Mouse (Mus musculus): ENCODE results near the gene Cacna1c. TPM values are rescaled to one million over a fixed set of nuclear protein-coding genes. Genes with fewer than 3 reads are reported as not detected.
"Not testable (repeated sequence)": the region's sequence is repeated elsewhere in the genome, so short reads cannot be mapped to it uniquely, and the experiment has no call there.

Cacna1c gene
- polyA plus RNA-seq, 1 experiment = 1.8 TPM

DNA sequence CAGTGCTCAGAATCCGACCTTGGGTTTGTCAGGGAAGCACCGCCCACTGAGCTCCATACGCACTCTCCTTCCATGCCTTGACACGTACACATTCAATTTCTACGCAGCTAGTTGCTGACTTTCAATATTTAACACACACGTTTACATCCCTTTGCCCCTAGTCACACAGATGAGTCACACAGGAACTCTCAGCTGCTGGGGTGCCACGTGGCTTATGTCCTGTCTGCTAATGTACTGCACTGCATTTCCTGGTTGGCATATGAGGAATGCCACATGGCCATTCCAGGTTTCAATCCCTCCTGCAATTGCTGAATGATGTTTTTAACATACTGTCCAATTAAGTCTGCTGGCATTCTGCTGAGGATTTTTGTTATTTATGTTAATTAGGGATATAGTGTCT, 574.4 kb downstream of the Cacna1c start:
- WGBS = 20% methylated on average over 7 of the region's 7 CpGs
- DNase-seq (ENCODE audit: low read depth, low spot score) = peak; percentile 43

DNA sequence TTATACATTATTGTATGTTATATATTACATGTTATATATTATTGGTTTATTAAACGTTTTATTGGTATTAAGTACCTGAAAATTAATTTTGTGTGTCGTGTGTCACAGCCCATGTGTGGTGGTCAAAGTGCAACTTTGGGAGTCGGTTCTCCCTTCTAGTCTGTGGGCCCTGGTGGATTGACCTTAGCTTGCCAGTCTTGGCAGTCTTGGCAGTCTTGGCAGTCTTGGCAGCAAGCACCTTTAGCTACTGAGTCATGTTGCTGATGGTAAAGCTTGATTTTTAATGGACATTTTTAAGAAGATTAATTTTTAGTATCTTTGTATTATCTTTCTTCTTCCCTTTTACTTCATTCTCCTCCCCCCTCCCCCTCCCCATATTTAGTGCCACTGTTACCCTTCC, 574.8 kb downstream of the Cacna1c start:
- WGBS = 64% methylated on average over 3 of the region's 3 CpGs
- no peak for DNase-seq (ENCODE audit: low read depth, low spot score)

DNA sequence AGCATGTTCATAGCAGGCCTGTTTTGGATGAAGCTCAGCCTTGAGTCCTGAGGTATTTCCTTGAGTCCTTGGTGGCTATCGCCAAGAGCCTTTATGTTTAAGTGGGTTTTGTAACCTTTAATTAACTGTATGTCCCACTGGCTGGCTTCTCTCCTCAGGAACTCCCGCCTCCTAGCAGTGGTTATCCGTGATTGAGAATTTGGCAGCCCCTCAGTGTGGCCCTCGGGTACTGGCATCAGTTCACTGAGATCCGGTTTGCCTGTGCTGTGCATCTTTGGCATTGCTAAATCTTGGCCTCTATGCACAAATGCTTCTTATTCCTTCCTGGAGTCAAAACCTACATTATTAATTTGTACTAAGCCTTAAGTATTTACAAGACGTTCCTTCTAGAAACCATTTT, 587.3 kb downstream of the Cacna1c start:
- no peak for DNase-seq (ENCODE audit: low read depth, low spot score)
- 87% methylated on average over 6 of the region's 6 CpGs for WGBS

DNA sequence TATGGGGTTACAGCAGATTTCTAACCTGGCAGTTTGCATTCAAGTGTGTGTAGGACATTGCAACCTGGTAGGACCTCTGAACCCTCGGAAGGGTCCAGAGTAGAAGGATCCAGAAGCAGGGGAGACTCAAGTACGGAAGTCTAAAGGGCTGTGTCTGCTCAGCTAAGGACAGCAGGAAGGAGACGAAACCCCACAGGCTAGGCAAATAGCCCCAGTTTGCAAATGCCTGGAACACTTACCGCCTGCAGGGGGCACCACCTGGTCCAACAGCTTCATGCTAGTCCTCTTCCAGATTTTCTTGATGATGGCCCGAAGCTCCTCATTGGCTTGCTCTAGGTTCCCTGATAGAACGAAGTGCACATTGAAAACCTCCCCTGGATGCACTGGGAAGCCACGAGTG, 590.2 kb downstream of the Cacna1c start:
- DNase-seq (ENCODE audit: low read depth, low spot score) = no peak
- WGBS = 57% methylated on average over 7 of the region's 7 CpGs

DNA sequence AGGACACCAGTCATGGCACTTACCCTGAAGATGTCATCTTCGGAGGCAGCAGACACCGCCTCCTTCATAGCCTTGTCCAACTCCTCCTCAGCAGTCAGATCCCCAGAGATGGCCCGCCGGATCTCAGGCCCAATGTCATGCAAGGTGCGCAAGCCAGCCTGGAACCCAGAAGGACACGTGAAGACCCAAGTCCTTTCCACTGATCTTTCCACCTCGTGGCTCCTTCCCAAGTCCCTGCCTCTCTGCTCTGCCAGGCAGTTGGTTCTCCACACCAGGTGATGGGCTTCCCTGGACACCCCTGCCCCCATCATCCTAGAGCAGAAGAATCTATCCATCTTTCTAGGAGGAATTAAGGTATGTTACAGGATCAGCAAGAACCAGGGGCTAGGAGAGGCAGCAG, 592.4 kb downstream of the Cacna1c start:
- 86% methylated on average over 7 of the region's 7 CpGs for WGBS
- DNase-seq (ENCODE audit: low read depth, low spot score) = no peak

DNA sequence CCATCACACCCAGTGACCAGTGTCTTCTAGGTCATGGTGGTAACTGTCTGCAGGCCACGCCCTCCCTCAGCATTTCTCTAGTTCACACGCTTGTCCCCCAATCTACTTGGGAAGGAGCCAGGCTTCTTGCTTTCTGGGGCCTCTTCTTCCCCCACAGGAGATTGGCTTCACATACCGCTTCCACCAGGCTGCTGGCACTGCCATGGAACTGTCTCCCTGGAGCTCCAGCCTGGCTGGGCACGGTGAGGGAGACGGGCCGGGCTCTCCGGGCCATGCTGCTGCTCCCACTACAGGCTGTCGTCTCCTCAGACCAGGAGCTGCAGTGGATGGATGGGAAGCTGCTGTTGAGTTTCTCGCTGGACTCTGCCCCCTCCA, 600.5 kb downstream of the Cacna1c start:
- WGBS = 43% methylated on average over 9 of the region's 9 CpGs
- no peak for DNase-seq (ENCODE audit: low read depth, low spot score)

DNA sequence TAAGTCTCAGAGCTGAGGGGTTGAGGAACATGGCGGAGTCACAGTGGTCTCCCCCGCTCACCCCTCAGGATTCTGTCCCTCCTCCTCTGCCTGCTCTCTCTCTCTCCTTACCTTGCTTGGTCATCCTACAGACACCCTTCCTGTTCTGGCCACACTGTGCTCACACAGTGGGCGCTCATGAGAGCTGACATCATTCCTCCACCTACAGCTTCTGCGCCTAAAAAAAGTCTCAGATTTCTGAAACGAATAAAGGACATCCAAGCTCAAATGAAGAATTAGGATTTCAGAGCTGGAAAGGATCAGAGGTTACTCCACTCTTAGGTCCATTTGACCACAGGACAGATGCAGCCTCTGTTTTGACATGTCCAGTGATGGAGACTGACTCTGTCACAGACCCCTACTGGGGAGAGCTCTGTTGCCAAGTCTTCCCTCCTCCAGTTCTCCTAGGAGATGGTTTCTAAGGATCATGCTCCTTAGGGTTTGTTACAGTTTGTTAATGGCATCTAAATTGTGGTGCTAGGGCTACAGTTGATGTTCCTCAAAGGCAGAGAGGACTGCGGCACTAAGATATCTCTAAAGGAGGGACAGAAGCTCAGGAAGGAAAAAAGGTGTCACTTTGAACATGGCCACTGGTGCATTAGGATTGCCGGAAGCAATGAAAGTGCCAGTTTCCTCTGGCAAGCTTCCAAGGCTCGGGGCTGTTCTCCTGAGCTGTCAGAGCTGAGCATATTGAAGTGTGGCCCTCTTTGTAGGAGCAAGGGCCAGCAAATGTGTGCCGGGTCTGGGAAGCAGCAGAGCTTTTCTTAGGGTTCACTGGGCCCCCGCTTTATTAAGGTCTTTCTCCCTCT, 601.2 kb downstream of the Cacna1c start:
- WGBS = 69% methylated on average over 10 of the region's 10 CpGs
- no peak for DNase-seq (ENCODE audit: low read depth, low spot score)

DNA sequence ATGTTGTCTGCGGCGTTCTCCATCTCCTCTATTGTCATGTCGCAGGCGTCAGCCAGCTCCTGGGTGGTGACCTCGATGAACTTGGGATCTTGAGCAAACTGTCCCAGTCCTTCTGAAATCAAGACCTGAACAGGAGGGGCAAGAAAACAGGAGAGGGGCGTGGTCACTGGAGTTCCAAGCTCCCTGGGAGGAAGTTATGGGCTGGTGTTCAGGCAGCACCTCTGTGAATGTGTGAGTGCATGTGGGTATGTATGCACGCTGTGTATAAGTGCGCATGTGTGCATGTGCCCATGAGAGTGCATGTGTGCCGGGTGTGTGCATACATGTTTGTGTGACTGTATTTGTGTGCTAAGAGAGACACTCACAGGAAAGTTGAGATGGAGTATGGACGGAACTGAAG, 602.1 kb downstream of the Cacna1c start:
- WGBS = 38% methylated on average over 10 of the region's 10 CpGs
- peak; percentile 8 for DNase-seq (ENCODE audit: low read depth, low spot score)

DNA sequence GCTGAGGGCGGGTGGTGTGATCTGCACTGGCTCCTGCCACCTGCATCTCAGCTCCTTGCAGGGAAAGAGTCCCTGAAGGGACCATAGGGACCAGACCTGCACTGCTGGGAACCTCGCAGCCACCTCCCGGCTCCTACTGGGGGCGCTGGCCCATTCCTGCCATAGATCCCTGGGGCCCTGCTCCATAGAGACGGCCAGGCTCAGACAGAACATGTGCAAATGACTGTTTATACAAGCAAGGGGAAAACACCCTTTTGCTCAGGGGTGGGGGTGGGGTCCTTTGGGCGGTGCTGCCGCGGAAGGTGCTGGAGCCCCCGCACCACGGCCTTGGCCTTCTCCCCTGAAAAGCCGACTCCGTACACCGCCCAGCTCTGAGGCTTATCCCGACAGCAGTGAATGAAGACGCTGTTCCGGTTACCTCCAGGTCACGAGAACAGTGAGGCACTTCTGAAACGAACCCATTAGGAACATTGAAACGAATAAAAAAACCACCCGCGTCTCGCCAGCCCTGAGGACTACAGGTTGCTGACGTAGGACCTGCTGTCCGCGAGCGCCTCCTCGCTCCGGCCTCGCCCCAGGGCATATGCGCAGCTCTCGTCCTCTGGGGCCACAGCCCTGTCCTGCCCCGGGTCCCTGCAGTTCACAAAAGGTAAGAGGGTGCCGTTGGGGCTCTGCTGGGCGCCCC, 602.7 kb downstream of the Cacna1c start:
- WGBS = 13% methylated on average over 34 of the region's 34 CpGs
- DNase-seq (ENCODE audit: low read depth, low spot score) = peak; percentile 8

DNA sequence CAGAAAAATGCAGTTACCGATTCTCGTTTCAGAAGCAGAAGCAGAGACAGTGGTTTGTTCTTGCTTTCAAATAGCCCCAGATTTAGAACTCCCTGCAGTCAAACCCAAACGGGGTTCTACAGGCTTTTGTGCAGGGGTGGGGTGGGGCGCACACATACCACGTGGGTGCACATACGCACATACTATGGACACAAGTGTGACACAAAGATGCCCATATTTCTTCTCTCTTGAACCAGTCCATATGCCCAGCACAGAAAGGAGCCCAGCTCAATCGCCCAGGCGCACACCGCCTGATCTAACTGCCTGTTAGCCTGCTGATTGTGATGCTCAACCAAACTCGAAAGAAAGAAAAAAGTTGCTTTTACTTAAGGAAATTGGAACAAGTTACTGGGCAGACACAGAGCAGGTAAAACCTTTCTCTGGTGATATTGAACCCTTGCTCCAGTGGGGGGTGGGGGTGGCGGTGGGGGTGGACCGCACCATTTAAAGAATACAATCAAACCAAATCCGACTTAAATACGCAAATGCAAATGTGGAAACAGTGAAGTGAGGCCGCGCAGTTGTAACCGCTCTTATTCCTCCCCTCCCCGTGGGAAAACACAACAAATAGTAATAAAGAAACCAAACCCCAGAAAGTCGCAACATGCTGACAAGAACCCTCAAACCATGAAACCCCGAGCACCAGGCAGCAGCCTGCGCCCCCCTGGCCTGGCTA, 603.4 kb downstream of the Cacna1c start:
- DNase-seq (ENCODE audit: low read depth, low spot score) = no peak
- 30% methylated on average over 21 of the region's 21 CpGs for WGBS

DNA sequence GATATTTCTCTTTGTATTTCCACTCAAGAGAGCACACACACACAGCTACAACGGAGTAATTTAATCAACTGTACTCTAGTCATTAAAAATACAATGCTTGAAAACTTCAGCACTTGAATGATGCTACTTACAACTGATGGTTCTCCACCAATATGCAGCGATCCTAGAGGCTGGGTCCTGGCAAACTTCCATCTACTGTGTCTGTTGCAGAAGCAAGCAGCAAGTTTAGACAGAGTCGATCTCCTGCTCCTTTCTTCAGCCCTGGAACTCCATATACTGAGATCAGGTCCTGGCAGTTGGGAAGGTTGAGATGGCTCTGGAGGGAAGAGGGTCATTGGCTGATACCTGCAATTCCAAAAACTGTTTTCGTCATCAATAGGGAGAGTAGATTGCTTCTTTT, 617.5 kb downstream of the Cacna1c start:
- DNase-seq (ENCODE audit: low read depth, low spot score) = not testable (repeated sequence)
- 74% methylated on average over 4 of the region's 4 CpGs for WGBS

DNA sequence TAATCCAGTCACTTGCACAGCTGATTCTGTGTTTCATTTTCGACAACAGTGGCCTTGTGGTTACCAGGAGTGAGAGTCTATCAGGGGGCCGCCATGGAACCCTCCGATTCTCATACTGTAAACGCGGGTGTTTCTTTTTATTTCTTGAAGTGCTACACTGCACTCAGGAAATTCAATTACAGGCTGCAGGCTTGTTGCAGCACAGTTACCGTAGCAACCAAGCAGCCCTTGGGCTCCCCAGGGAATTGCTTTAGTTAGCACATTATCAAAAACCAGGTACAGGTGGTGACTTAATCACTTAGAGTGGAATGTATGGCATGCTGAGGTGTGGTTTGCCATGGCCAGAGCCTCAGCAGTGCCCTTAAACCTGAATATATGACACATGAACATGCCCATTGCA, 621.9 kb downstream of the Cacna1c start:
- DNase-seq (ENCODE audit: low read depth, low spot score) = no peak
- WGBS = 80% methylated on average over 6 of the region's 6 CpGs

DNA sequence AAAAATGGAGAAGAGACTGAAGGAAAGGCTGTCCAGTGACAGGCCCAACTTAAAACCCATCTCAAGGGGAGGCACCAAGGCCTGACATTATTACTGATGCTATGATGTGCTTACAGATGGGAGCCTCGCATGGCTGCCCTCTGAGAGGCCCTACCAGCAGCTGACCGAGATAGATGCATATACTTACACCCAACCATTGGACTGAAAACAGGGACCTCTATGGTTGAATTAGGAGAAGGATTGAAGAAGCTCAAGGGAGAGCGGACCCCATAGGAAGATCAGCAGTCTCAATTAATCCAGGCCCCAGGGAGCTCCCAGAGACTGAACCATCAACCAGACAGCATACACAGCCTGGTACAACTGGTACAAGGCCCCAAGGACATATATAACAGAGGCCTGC, 628.4 kb downstream of the Cacna1c start:
- no peak for DNase-seq (ENCODE audit: low read depth, low spot score)
- 96% methylated on average over 3 of the region's 3 CpGs for WGBS

DNA sequence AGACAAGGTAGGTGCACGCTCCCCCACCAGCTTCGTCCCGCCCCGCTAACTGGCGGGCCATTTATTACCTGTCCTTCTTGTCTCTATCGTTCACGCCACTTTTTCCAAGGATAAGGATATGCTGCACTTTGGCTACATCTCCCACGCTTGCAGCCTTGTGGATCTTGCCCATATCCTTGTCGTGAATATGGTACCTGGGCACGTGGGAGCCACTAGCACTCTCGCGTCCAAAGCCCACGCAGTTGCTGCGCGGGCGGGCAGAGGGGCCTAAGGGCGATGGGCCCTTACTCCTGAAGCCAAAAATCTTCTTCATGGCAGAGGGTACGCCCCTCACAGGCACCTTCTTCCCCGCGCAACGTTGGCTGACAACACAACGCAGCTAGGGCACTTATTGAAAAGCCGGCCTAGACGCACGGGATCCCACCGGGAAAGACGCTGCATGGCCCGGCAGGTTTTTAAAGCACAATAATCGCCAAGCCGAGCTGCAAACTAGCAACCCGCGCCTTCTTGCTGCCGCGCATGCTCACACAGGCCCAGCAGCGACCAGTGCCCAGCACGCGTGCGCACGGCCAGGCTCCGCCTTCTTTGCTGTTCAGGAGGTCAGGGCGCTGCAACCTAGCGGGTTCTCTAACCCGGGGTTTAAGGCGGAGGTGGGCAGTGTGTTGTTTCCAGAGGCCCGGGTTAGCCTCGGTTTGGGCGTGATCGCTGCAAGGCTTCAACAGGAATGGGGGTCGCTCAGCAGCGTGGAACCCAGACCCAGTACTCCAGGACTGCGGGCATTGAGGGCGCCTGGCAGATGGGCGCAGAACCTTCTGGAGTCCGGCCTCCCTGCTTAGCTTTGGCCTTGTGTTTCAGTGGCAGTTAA, 634.2 kb downstream of the Cacna1c start, which contains the start of gene Ankrd26:
Gene Ankrd26, minus strand, starts transcription at position 482 of the 865 bp plus-strand sequence.
- peak; percentile 82 for DNase-seq (ENCODE audit: low read depth, low spot score)
- WGBS = 2% methylated on average over 54 of the region's 54 CpGs

DNA sequence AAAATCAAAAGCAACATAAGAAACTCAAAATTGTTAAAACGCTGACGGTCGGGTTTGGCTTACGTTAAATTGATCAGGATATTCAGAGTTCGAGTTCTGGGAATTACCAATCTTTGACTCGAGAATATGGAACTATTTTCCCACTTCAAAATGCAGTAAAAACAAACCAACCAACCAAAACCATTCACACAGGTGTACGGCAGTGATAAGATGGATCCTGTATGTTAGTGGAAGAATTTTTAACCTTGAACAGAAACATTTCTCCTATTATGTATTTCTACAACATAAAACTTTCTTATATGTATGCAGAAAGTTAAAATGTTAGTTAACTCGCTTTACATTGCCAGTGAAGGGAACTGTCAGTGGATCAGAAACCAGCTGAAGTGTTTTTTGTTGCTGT, 635.0 kb downstream of the Cacna1c start:
- 68% methylated on average over 8 of the region's 8 CpGs for WGBS

DNA sequence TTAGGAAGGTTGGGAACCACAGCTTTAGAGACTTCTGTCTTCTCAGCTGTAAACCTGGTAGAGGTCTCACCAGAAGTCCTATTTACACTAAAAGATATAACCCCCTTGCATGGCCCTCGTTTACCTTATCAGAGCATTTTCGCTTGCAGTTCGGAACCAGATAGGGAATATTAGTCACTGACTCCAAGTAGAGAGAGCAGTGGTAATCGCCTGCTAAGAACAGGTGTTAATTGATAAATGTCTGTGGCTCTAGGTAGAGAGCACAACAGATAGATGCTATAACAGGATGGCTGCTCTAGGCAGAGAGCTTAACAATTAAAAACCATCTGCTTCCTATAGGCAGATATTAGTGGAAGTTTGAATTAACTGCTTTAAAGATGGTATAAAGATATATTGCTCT, 657.6 kb downstream of the Cacna1c start:
- DNase-seq (ENCODE audit: low read depth, low spot score) = no peak
- 92% methylated on average over 4 of the region's 4 CpGs for WGBS

More for the DNA sequence above, 635.0 kb downstream of the Cacna1c start:
- DNase-seq (ENCODE audit: low read depth, low spot score) = no peak
